In the genomic region with DNA sequence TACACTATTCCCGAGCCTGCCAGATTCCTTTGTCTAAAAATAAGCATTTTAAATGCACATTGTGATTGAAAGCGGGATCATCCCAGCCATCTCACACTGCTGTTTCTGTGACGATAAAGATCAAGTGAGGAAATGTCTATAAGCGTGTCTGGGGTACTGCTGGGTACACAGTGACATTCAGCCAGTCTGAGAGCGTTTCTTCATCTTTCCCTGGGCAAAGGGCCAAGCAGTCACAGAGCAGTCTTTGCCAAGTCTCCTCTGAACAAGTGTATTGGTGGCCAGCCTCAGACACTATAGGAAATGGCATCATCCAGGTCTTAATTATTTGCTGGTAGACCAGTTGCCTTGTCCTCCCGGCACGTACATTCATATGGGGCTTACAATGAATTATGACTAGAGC, we compare ENCODE assay signal across 9 mouse cellular contexts. TPM values are rescaled to one million over a fixed set of nuclear protein-coding genes. Genes with fewer than 3 reads are reported as not detected.
A peak's percentile ranks its signal among the peaks of the same experiment; 100 is the strongest.
DNase-seq lines count a peak whose midpoint lies in the region; ATAC-seq and TF ChIP-seq lines count a peak whose summit lies in the region.
"Had no signal": no experiment of that assay in that cellular context is flagged by ENCODE, and none has a peak within 500 bp of the region (broad histone marks: within the 10 kb centered on the region; RNA-seq: fewer than 3 reads in every experiment).

No protein-coding gene starts in this region.

- H3K9me3 ChIP-seq in forebrain, postnatal 0 days (ENCODE audit: low read length): no peaks in the 10 kb centered on the region
- H3K9me3 ChIP-seq in midbrain, embryonic 13.5 days: no peaks in the 10 kb centered on the region

- H3K4me3 ChIP-seq in left cerebral cortex, adult 2 months: no peak overlapping the region
- H3K4me3 ChIP-seq in forebrain, postnatal 0 days (ENCODE audit: low read depth, low read length): no peak overlapping the region
- no peak overlapping the region for H3K4me3 ChIP-seq in midbrain, embryonic 13.5 days (replicated peaks)

- H3K4me1 ChIP-seq in forebrain, postnatal 0 days (ENCODE audit: insufficient read depth): peaks cover 21% of the 10 kb centered on the region
- H3K4me1 ChIP-seq in midbrain, embryonic 13.5 days (replicated peaks): peaks cover 9% of the 10 kb centered on the region

- 27% methylated on average over 7 of the region's 7 CpGs for WGBS in forebrain, postnatal 0 days
- 61% methylated on average over 7 of the region's 7 CpGs for WGBS in midbrain, embryonic 13.5 days

- H3K27me3 ChIP-seq in forebrain, postnatal 0 days (ENCODE audit: insufficient read depth, low read length): no peaks in the 10 kb centered on the region
- no peaks in the 10 kb centered on the region for H3K27me3 ChIP-seq in midbrain, embryonic 13.5 days

- intact Hi-C loops in left cerebral cortex, adult 2 months (cut with DNase I): no loop called here

- no peaks in the 10 kb centered on the region for H3K36me3 ChIP-seq in forebrain, postnatal 0 days (ENCODE audit: insufficient read depth)
- H3K36me3 ChIP-seq in midbrain, embryonic 13.5 days: no peaks in the 10 kb centered on the region

- 0 out of 2 replicates have a peak overlapping the region, but pooled peaks have one; percentile 33 for H3K27ac ChIP-seq in left cerebral cortex, adult 2 months
- H3K27ac ChIP-seq in forebrain, postnatal 0 days (ENCODE audit: low read depth, low read length): peak overlapping the region; percentile 64
- no peak overlapping the region for H3K27ac ChIP-seq in midbrain, embryonic 13.5 days
- H3K27ac ChIP-seq: macrophage had no signal

- no peak overlapping the region for H3K9ac ChIP-seq in forebrain, postnatal 0 days
- no peak overlapping the region for H3K9ac ChIP-seq in midbrain, embryonic 13.5 days (replicated peaks)

- H3K4me2 ChIP-seq in forebrain, postnatal 0 days (ENCODE audit: low read depth): no peak overlapping the region
- no peak overlapping the region for H3K4me2 ChIP-seq in midbrain, embryonic 13.5 days (replicated peaks)

- peak; percentile 49 for DNase-seq in gastrocnemius, adult 18-20 months (ENCODE audit: low spot score)
- DNase-seq in gastrocnemius, postnatal 10 days: no peak
- no peak for DNase-seq in left cerebral cortex, adult 2 months (ENCODE audit: extremely low spot score in 1 of 2, low spot score in 2 of 2)
- no peak for DNase-seq in left cerebral cortex, adult 8-10 months (ENCODE audit: low spot score in 2 of 2)
- DNase-seq in forebrain, postnatal 0 days: peak; percentile 65
- DNase-seq in MN1 (ENCODE audit: low spot score): no peak
- no peak for DNase-seq in thymus, postnatal 25 days

- TF ChIP-seq CTCF in left cerebral cortex, adult 2 months (IDR thresholded peaks at IDR 0.05): no peak
- TF ChIP-seq CTCF in forebrain, postnatal 0 days (IDR thresholded peaks at IDR 0.05; ENCODE audit: low read depth): no peak

- peak; percentile 73 for ATAC-seq in forebrain, postnatal 0 days
- ATAC-seq in midbrain, embryonic 13.5 days: peak; percentile 69

RNA-seq across cellular contexts. Expression of a gene that starts 47.9 kb away (rescaled TPM):
- total RNA-seq in gastrocnemius, adult 18-20 months (2021): 100 to 1,000 TPM; 121 to 139 TPM
- total RNA-seq in gastrocnemius, postnatal 10 days (2021): 100 to 1,000 TPM; 127 to 138 TPM
- 100 to 1,000 TPM; 130 to 137 TPM for total RNA-seq in left cerebral cortex, adult 2 months (2021)
- total RNA-seq in left cerebral cortex, adult 8-10 months (2022): 100 to 1,000 TPM in 1 of 4 experiments, 10 to 100 TPM in 3; 79.5 to 112 (median 82.9) TPM
- 16.0 and 17.4 TPM in 2 replicates for total RNA-seq in forebrain, postnatal 0 days (2014; rRNA removed)
- polyA plus RNA-seq in forebrain, postnatal 0 days (2015; fragmentation: Nextera tagmentation; extraction: Ambion mirVana): 7.3 and 11.5 TPM in 2 replicates
- polyA plus RNA-seq in midbrain, embryonic 13.5 days (2015; fragmentation: Nextera tagmentation; extraction: Ambion mirVana): 6.4 and 6.8 TPM in 2 replicates
- polyA plus RNA-seq: macrophage had no signal

Comparison
In these comparisons a context has a peak if more than half of its experiments do, and no peak if none do; other contexts are left out.
1. DNase-seq: peak in gastrocnemius, adult 18-20 months (single experiment) and forebrain, postnatal 0 days (single experiment); none in gastrocnemius, postnatal 10 days (single experiment), left cerebral cortex, adult 2 months (0 of 2), left cerebral cortex, adult 8-10 months (0 of 2), MN1 (single experiment) and thymus, postnatal 25 days (single experiment).